Mouse (Mus musculus) lung, postnatal 0 days (tissue): ENCODE results near the gene Txndc11.

Experiments used
- CTCF ChIP-seq: IDR thresholded peaks from 2 replicates; pipeline ENCODE4 v1.5.1; 2016; ENCODE audit warnings: antibody characterized with exemption, mild to moderate bottlenecking
- EP300 ChIP-seq: IDR thresholded peaks from 2 replicates; pipeline ENCODE4 v1.6.1; 2016; ENCODE audit warnings: antibody characterized with exemption, mild to moderate bottlenecking, control low read depth

DNA sequence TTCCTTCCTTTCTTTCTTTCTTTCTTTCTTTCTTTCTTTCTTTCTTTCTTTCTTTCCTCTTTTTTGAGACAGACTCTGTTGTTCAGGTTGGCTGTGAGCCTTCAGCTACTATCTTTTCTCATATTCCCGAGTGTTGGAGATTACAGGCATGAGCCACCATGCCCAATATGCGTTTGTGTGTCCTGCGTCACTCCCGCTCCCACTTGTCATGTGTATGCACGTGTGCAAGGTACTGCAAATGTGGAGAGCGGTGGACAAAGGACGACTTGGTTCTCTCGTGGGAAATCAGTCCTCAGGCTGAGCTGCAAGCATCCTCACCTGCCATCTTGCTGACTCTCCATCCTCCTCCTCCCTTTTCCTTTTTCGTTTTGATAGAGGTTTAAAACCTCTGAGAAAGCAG, 99.2 kb downstream of the Txndc11 start:
- no peak for TF ChIP-seq CTCF
- no peak for TF ChIP-seq EP300
